Mouse (Mus musculus): Measurements from ENCODE around the gene Pla2g12a. TPM values are rescaled to one million over a fixed set of nuclear protein-coding genes. Genes with fewer than 3 reads are reported as not detected.

Pla2g12a gene
- 40.8 and 45.9 TPM in 2 replicates for total RNA-seq (2014; fragmentation: Nextera tagmentation)
- total RNA-seq (2017): 77.4 and 97.4 TPM in 2 replicates
- polyA plus RNA-seq (2012): 145 and 196 TPM in 2 replicates

DNA sequence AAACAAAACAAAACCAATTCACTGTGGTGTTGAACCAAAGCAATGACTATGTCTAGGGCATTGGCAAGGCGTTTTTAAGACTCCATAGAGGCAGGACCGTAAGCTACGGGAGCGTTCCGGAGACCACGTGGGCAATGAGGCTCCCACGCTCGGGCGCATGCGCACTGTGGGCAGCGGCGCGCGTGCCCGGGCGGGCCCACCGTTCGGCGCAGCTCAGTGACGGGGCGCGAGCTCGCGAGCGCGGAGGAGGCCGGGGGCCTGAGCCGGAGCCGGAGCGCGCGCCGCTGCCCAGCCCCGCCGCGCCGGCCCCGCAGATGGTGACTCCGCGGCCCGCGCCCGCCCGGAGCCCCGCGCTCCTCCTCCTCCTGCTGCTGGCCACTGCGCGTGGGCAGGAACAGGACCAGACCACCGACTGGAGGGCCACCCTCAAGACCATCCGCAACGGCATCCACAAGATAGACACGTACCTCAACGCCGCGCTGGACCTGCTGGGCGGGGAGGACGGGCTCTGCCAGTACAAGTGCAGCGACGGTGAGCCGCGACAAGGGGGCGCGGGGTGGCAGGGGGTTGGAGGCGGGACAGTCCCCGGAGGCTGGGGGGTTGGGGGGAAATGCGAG lies at the start of gene Pla2g12a:
TSS of gene Pla2g12a (plus strand) at position 202 of the 617 bp plus-strand sequence.
- no peak for TF ChIP-seq TAL1 (conservative IDR thresholded peaks at IDR 0.05; ENCODE audit: low read depth, low read length)
- TF ChIP-seq CTCF (IDR thresholded peaks at IDR 0.05; ENCODE audit: low read depth, low read length): no peak
- no peak for TF ChIP-seq POLR2AphosphoS5 (IDR thresholded peaks at IDR 0.05; ENCODE audit: insufficient replicate concordance, low read depth, low read length)
- no peak for TF ChIP-seq GATA2 (IDR thresholded peaks at IDR 0.05; ENCODE audit: borderline replicate concordance, low read depth, low read length)
- no peak for TF ChIP-seq GATA1 (IDR thresholded peaks at IDR 0.05; ENCODE audit: borderline replicate concordance, low read length)
- ATAC-seq (ENCODE audit: extremely low read depth, insufficient number of reproducible peaks, low FRiP score, poor library complexity, severe bottlenecking) (peak; percentile 51), DNase-seq (ENCODE audit: low spot score) (peak; percentile 91)
- peaks cover 20% of the 10 kb centered on the region for H3K36me3 ChIP-seq (replicated peaks)
- peak within 1 kb of the TSS; percentile 88 for H3K4me3 ChIP-seq (ENCODE audit: low read depth, low read length)
- peaks cover 43% of the 10 kb centered on the region for H3K4me1 ChIP-seq (ENCODE audit: insufficient read depth, low read depth, low read length)
- H3K27me3 ChIP-seq (ENCODE audit: insufficient read depth, low read length): no peaks in the 10 kb centered on the region
- H3K9me3 ChIP-seq (replicated peaks): no peaks in the 10 kb centered on the region

DNA sequence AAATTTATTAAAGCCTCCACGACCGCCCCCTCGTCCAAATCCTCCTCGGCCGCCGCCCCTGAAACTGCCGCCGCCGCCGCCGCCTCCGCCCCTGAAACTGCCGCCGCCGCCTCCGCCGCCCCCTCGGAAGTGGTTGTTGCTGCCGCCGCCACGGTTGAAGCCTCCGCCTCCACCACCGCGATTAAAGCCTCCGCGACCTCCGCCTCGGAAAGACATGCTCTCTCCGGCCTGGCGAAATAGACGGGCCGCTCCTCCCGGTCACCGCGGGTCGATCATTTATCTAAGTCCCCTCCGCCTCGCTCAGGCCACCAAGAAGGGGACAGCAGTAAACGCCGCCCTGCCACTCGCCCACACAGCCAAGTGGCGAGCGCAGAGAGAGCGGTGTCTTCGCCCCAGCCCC lies 47.8 kb upstream of the Pla2g12a start:
- H3K4me1 ChIP-seq (ENCODE audit: insufficient read depth, low read depth, low read length): peaks cover 31% of the 10 kb centered on the region
- H3K27me3 ChIP-seq (ENCODE audit: insufficient read depth, low read length): peaks cover 10% of the 10 kb centered on the region; the same call in 1 of the 2 replicates

DNA sequence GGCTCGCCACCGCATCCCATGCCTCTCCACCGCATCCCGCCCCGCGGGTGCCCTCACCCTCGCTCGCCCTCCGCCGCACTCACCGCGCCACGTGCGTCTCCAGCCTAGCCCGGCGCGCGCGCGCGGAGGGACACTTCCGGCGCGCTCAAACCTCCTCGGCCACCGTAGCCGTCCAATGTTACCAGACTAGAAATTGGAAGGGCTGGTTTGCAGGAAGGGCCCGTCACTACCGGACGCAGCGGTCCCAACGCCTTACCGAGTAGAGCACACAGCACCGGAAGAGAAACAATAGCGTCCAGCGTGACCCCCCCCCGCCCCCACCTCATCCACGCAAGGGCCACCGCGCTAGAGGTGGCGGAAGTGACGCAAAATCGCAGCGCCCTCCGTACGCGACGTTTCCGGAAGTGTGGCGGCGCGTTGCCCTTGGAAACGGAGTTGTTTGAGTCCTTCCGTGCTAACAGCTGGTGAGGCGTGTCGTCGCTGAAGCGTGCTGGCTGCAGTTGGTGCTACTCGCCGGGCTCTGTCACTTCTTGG lies 47.3 kb upstream of the Pla2g12a start, which contains the start of gene Gar1:
TSS of gene Gar1 (minus strand) at position 362 of the 534 bp plus-strand sequence.
- peak; percentile 90 for ATAC-seq (ENCODE audit: extremely low read depth, insufficient number of reproducible peaks, low FRiP score, poor library complexity, severe bottlenecking)
- peaks cover 13% of the 10 kb centered on the region; the same call in 1 of the 2 replicates for H3K27me3 ChIP-seq (ENCODE audit: insufficient read depth, low read length)
- TF ChIP-seq CTCF (IDR thresholded peaks at IDR 0.05; ENCODE audit: low read depth, low read length): no peak
- H3K36me3 ChIP-seq (replicated peaks): peaks cover 34% of the 10 kb centered on the region
- no peaks in the 10 kb centered on the region for H3K9me3 ChIP-seq (replicated peaks)
- peak; percentile 76 for DNase-seq (ENCODE audit: low spot score)
- H3K4me1 ChIP-seq (ENCODE audit: insufficient read depth, low read depth, low read length): peaks cover 31% of the 10 kb centered on the region
- peak within 1 kb of the TSS; percentile 99 for H3K4me3 ChIP-seq (ENCODE audit: low read depth, low read length)

More for the DNA sequence above, 47.8 kb upstream of the Pla2g12a start:
- TF ChIP-seq POLR2AphosphoS5 (IDR thresholded peaks at IDR 0.05; ENCODE audit: insufficient replicate concordance, low read depth, low read length): no peak
- DNase-seq (ENCODE audit: low spot score) (peak; percentile 23), ATAC-seq (ENCODE audit: extremely low read depth, insufficient number of reproducible peaks, low FRiP score, poor library complexity, severe bottlenecking) (no peak)
- Histone ChIP-seq H3K36me3 (replicated peaks) (peaks cover 39% of the 10 kb centered on the region), H3K9me3 (replicated peaks) (no peaks in the 10 kb centered on the region), H3K4me3 (ENCODE audit: low read depth, low read length) (peak overlapping the region; percentile 99)

DNA sequence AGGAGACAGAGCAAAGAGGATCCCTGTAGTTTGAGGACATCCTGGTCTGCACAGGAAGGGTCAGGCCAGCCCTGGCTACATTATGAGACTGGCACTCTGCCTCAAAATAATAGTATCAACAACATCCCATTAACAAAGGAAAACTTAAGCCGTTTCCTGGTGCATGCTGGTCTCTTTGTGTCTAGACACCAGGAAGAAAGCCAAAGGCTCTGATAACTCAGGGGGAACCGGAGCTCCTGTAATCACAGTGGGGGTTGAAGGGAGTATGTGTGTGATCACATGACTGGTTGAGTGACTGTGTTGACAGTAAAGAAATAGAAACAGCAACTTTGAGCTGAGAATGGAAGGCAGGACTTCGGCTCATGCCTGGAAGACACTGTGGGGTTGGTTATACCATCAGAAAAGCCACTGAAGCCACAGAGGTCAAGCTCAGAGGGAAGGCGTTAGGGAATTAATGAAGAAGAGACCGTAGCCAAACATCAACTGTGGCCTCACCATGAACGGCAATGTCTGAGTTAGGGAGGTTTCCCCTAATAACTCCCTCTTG lies 42.9 kb upstream of the Pla2g12a start, which contains the start of gene Cfi:
TSS of gene Cfi (plus strand) at position 497 of the 547 bp plus-strand sequence.
- ATAC-seq (ENCODE audit: extremely low read depth, insufficient number of reproducible peaks, low FRiP score, poor library complexity, severe bottlenecking) (no peak), DNase-seq (ENCODE audit: low spot score) (no peak)
- no peak within 1 kb of the TSS for H3K4me3 ChIP-seq (ENCODE audit: low read depth, low read length)

GRCm38 (mm10) chr3:129836051-129836697 lies 42.2 kb upstream of the Pla2g12a start:
- H3K36me3 ChIP-seq (replicated peaks): no peaks in the 10 kb centered on the region
- ATAC-seq (ENCODE audit: extremely low read depth, insufficient number of reproducible peaks, low FRiP score, poor library complexity, severe bottlenecking) (no peak), DNase-seq (ENCODE audit: low spot score) (no peak)
- H3K4me1 ChIP-seq (ENCODE audit: insufficient read depth, low read depth, low read length): peaks cover 4% of the 10 kb centered on the region; the same call in 1 of the 2 replicates
- no peaks in the 10 kb centered on the region for H3K9me3 ChIP-seq (replicated peaks)
- TF ChIP-seq GATA2 (IDR thresholded peaks at IDR 0.05; ENCODE audit: borderline replicate concordance, low read depth, low read length) (no peak), CTCF (IDR thresholded peaks at IDR 0.05; ENCODE audit: low read depth, low read length) (no peak)
- peaks cover 13% of the 10 kb centered on the region; the same call in 1 of the 2 replicates for H3K27me3 ChIP-seq (ENCODE audit: insufficient read depth, low read length)
- H3K4me3 ChIP-seq (ENCODE audit: low read depth, low read length): no peak overlapping the region

More for the DNA sequence above, 42.9 kb upstream of the Pla2g12a start, which contains the start of gene Cfi:
- H3K9me3 ChIP-seq (replicated peaks): no peaks in the 10 kb centered on the region
- peaks cover 13% of the 10 kb centered on the region; the same call in 1 of the 2 replicates for H3K27me3 ChIP-seq (ENCODE audit: insufficient read depth, low read length)
- no peaks in the 10 kb centered on the region for H3K36me3 ChIP-seq (replicated peaks)
- TF ChIP-seq GATA1 (IDR thresholded peaks at IDR 0.05; ENCODE audit: borderline replicate concordance, low read length) (no peak), TAL1 (conservative IDR thresholded peaks at IDR 0.05; ENCODE audit: low read depth, low read length) (no peak)
- peaks cover 4% of the 10 kb centered on the region; the same call in 1 of the 2 replicates for H3K4me1 ChIP-seq (ENCODE audit: insufficient read depth, low read depth, low read length)

DNA sequence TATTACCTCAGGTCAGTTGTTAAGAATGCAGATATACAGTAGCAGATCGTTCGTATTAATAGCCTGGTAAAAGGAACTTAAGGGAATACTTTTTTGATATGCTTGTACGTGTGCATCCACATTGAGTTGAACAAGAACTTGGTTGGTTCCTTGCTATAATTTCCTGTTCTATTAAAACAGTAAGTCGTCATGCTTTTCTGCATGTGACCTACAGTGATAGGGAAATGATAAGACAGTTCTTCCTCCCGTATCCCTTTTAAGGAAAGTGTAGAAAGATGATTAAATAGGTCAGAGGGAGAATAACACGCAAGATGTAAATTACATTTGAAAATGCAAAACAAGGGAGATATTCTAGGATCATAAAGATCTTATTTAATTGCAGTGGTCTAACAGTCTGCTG lies 41.4 kb upstream of the Pla2g12a start:
- Histone ChIP-seq H3K9me3 (replicated peaks) (no peaks in the 10 kb centered on the region), H3K27me3 (ENCODE audit: insufficient read depth, low read length) (peaks cover 13% of the 10 kb centered on the region; the same call in 1 of the 2 replicates), H3K4me1 (ENCODE audit: insufficient read depth, low read depth, low read length) (no peaks in the 10 kb centered on the region; the same call in 1 of the 2 replicates), H3K36me3 (replicated peaks) (no peaks in the 10 kb centered on the region), H3K4me3 (ENCODE audit: low read depth, low read length) (no peak overlapping the region)
- TF ChIP-seq GATA2 (IDR thresholded peaks at IDR 0.05; ENCODE audit: borderline replicate concordance, low read depth, low read length) (no peak), TAL1 (conservative IDR thresholded peaks at IDR 0.05; ENCODE audit: low read depth, low read length) (no peak), POLR2AphosphoS5 (IDR thresholded peaks at IDR 0.05; ENCODE audit: insufficient replicate concordance, low read depth, low read length) (no peak), CTCF (IDR thresholded peaks at IDR 0.05; ENCODE audit: low read depth, low read length) (no peak), GATA1 (IDR thresholded peaks at IDR 0.05; ENCODE audit: borderline replicate concordance, low read length) (no peak)
- DNase-seq (ENCODE audit: low spot score) (no peak), ATAC-seq (ENCODE audit: extremely low read depth, insufficient number of reproducible peaks, low FRiP score, poor library complexity, severe bottlenecking) (no peak)
